Mouse (Mus musculus) inflammation-experienced regulatory T-cells, adult 6 months (primary cell): ENCODE results near the gene Olfr597. TPM values are rescaled to one million over a fixed set of nuclear protein-coding genes. Genes with fewer than 3 reads are reported as not detected.
"Not testable (repeated sequence)": the region's sequence is repeated elsewhere in the genome, so short reads cannot be mapped to it uniquely, and the experiment has no call there.

ENCODE experiments used
- ATAC-seq: one replicate; pipeline ENCODE4 v1.8.0; 2017
- polyA plus RNA-seq, 3 experiments: library from polyadenylated mRNA; unstranded; fragments of 100-300 nt; shearing (Covaris generic); gene quantifications; one replicate each; pipeline ENCODE4 v1.2.1; 2017

Olfr597 gene
- under 1 TPM in 1 of 3 experiments, not detected in 2; 0.18 TPM for polyA plus RNA-seq

GRCm38 (mm10) chr7:103316015-103316414 is at the start of gene Olfr597:
TSS of gene Olfr597 (plus strand) at chr7:103316315.
- ATAC-seq: not testable (repeated sequence)

GRCm38 (mm10) chr7:103305348-103305747 is 10.8 kb upstream of the Olfr597 start, which contains the start of gene Olfr596:
TSS of gene Olfr596 (plus strand) at chr7:103305648.
- not testable (repeated sequence) for ATAC-seq

GRCm38 (mm10) chr7:103323268-103323667 is 7.2 kb downstream of the Olfr597 start, which contains the start of gene Olfr598:
TSS of gene Olfr598 (plus strand) at chr7:103323568.
- no peak for ATAC-seq

GRCm38 (mm10) chr7:103335617-103336016 is 19.5 kb downstream of the Olfr597 start, which contains the start of gene Olfr599:
TSS of gene Olfr599 (plus strand) at chr7:103335917.
- ATAC-seq: no peak

- no peak for ATAC-seq
Measured at GRCm38 (mm10) chr7:103349569-103349968, 33.5 kb downstream of the Olfr597 start, which contains the start of gene Olfr600. TSS of gene Olfr600 (minus strand) at chr7:103349669.

GRCm38 (mm10) chr7:103362555-103362954 is 46.4 kb downstream of the Olfr597 start, which contains the start of gene Olfr601:
TSS of gene Olfr601 (minus strand) at chr7:103362655.
- ATAC-seq: no peak

Other genes starting within 250 kb of the Olfr597 start
- not detected for gene Olfr584, start 234.4 kb upstream of the Olfr597 start, polyA plus RNA-seq
- not detected for gene Olfr585, start 218.6 kb upstream of the Olfr597 start, polyA plus RNA-seq
- not detected for gene Olfr586, start 190.7 kb upstream of the Olfr597 start, polyA plus RNA-seq
- gene Olfr588-ps1, start 175.4 kb upstream of the Olfr597 start, polyA plus RNA-seq: under 1 TPM in 1 of 3 experiments, not detected in 2; 0.16 TPM
- gene Olfr589, start 160.0 kb upstream of the Olfr597 start, polyA plus RNA-seq: not detected
- under 1 TPM in 1 of 3 experiments, not detected in 2; 0.28 TPM for gene Olfr591, start 138.0 kb upstream of the Olfr597 start, polyA plus RNA-seq
- gene Olfr592, start 131.5 kb upstream of the Olfr597 start, polyA plus RNA-seq: under 1 TPM in 1 of 3 experiments, not detected in 2; 0.06 TPM
- gene Olfr593, start 104.5 kb upstream of the Olfr597 start, polyA plus RNA-seq: not detected
- not detected for gene Olfr594, start 99.3 kb upstream of the Olfr597 start, polyA plus RNA-seq
- gene Usp17ld, start 63.8 kb upstream of the Olfr597 start, polyA plus RNA-seq: not detected
- not detected for gene Olfr596, start 10.7 kb upstream of the Olfr597 start, polyA plus RNA-seq
- gene Olfr598, start 7.3 kb downstream of the Olfr597 start, polyA plus RNA-seq: not detected
- not detected for gene Olfr599, start 19.6 kb downstream of the Olfr597 start, polyA plus RNA-seq
- gene Olfr600, start 33.4 kb downstream of the Olfr597 start, polyA plus RNA-seq: not detected
- not detected for gene Olfr601, start 46.3 kb downstream of the Olfr597 start, polyA plus RNA-seq
- not detected for gene Olfr603, start 69.9 kb downstream of the Olfr597 start, polyA plus RNA-seq
- gene Usp17lc, start 98.8 kb downstream of the Olfr597 start, polyA plus RNA-seq: not detected
- gene Olfr605, start 129.1 kb downstream of the Olfr597 start, polyA plus RNA-seq: not detected
- gene Olfr606, start 132.7 kb downstream of the Olfr597 start, polyA plus RNA-seq: not detected
- under 1 TPM in 1 of 3 experiments, not detected in 2; 0.09 TPM for gene Olfr607, start 147.8 kb downstream of the Olfr597 start, polyA plus RNA-seq
- gene Olfr608, start 153.6 kb downstream of the Olfr597 start, polyA plus RNA-seq: not detected
- gene Olfr609, start 181.7 kb downstream of the Olfr597 start, polyA plus RNA-seq: not detected
- gene Olfr610, start 195.8 kb downstream of the Olfr597 start, polyA plus RNA-seq: not detected
- not detected for gene Olfr611, start 204.5 kb downstream of the Olfr597 start, polyA plus RNA-seq
- not detected for gene Olfr612, start 226.4 kb downstream of the Olfr597 start, polyA plus RNA-seq
- not detected for gene Olfr613, start 231.8 kb downstream of the Olfr597 start, polyA plus RNA-seq
- not detected for gene Olfr615, start 239.8 kb downstream of the Olfr597 start, polyA plus RNA-seq